Mouse (Mus musculus): ENCODE measurements around the gene Lcn2.

GRCm38 (mm10) chr2:32420066-32420608 is 32.1 kb upstream of the Lcn2 start:
- TF ChIP-seq CTCF (IDR thresholded peaks at IDR 0.05; ENCODE audit: low read depth, low read length) (no peak), POLR2A (IDR thresholded peaks at IDR 0.05; ENCODE audit: borderline replicate concordance, low read depth, low read length) (no peak)

Measured in bone marrow macrophage, adult 2 months (primary cell).